Mouse (Mus musculus): ENCODE measurements at regions not wholly inside any gene's neighbourhood (a gene's known extent, or its start where the extent isn't known, plus 50 kb on each side); places are given as distances from the start of the nearest gene placed in this dataset.
A peak's percentile ranks its signal among the peaks of the same experiment; 100 is the strongest.

GRCm38 (mm10) chr1:157940331-157940758 is 415.8 kb downstream of the Brinp2 start:
- ATAC-seq (ENCODE audit: low FRiP score): no peak
- Histone ChIP-seq H3K4me1 (replicated peaks; ENCODE audit: control insufficient read depth, insufficient read depth, low read length) (no peaks in the 10 kb centered on the region), H3K27ac (ENCODE audit: low read depth, low read length) (no peak overlapping the region), H3K27me3 (ENCODE audit: control insufficient read depth, insufficient read depth, low read length) (no peaks in the 10 kb centered on the region), H3K4me3 (ENCODE audit: low read depth, low read length) (no peak overlapping the region), H3K9me3 (ENCODE audit: control insufficient read depth, low read length) (no peaks in the 10 kb centered on the region), H3K36me3 (ENCODE audit: control insufficient read depth, insufficient read depth, low read length) (no peaks in the 10 kb centered on the region), H3K9ac (ENCODE audit: low read depth, low read length) (no peak overlapping the region), H3K4me2 (replicated peaks; ENCODE audit: low read depth, low read length) (no peak overlapping the region)
- DNase-seq (ENCODE audit: low spot score): no peak
- 42% methylated on average over 3 of the region's 3 CpGs for WGBS

GRCm38 (mm10) chr1:157957506-157957905 is 398.6 kb downstream of the Brinp2 start:
- H3K4me1 ChIP-seq (replicated peaks; ENCODE audit: control insufficient read depth, insufficient read depth, low read length): no peaks in the 10 kb centered on the region
- H3K27ac ChIP-seq (ENCODE audit: low read depth, low read length): no peak overlapping the region
- DNase-seq (ENCODE audit: low spot score) (no peak), ATAC-seq (ENCODE audit: low FRiP score) (no peak)
- H3K9ac ChIP-seq (ENCODE audit: low read depth, low read length): no peak overlapping the region
- no peaks in the 10 kb centered on the region for H3K27me3 ChIP-seq (ENCODE audit: control insufficient read depth, insufficient read depth, low read length)
- H3K4me2 ChIP-seq (replicated peaks; ENCODE audit: low read depth, low read length): no peak overlapping the region
- WGBS: 76% methylated on average over 4 of the region's 4 CpGs
- no peak overlapping the region for H3K4me3 ChIP-seq (ENCODE audit: low read depth, low read length)
- H3K36me3 ChIP-seq (ENCODE audit: control insufficient read depth, insufficient read depth, low read length): no peaks in the 10 kb centered on the region
- no peaks in the 10 kb centered on the region for H3K9me3 ChIP-seq (ENCODE audit: control insufficient read depth, low read length)

DNA sequence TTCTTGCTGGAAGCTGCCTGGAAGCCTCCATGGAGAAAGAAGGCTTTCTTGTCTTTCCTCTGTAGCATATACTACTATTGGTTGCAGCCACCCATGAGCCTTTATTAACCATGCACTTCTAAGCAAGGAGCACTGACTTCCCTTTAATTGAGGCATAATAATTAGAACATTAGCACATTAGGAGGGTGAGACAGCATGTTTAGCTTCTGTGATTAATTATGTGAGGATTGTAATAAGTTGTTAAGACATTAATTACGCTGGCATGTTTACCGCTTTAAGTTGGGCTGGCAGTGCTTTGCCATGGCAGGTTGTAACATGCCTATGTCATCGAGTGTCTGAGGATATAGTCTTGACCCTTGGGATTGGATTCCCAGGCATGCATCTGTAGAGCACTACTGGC is 391.7 kb downstream of the Brinp2 start:
- no peaks in the 10 kb centered on the region for H3K9me3 ChIP-seq (ENCODE audit: control insufficient read depth, low read length)
- no peak for ATAC-seq (ENCODE audit: low FRiP score)
- H3K36me3 ChIP-seq (ENCODE audit: control insufficient read depth, insufficient read depth, low read length): no peaks in the 10 kb centered on the region
- WGBS: 91% methylated on average over 3 of the region's 3 CpGs
- no peaks in the 10 kb centered on the region for H3K4me1 ChIP-seq (replicated peaks; ENCODE audit: control insufficient read depth, insufficient read depth, low read length)
- no peak overlapping the region for H3K27ac ChIP-seq (ENCODE audit: low read depth, low read length)
- no peaks in the 10 kb centered on the region for H3K27me3 ChIP-seq (ENCODE audit: control insufficient read depth, insufficient read depth, low read length)
- DNase-seq (ENCODE audit: low spot score): no peak
- H3K4me2 ChIP-seq (replicated peaks; ENCODE audit: low read depth, low read length): no peak overlapping the region
- H3K9ac ChIP-seq (ENCODE audit: low read depth, low read length): no peak overlapping the region
- H3K4me3 ChIP-seq (ENCODE audit: low read depth, low read length): no peak overlapping the region

- ATAC-seq (ENCODE audit: low FRiP score): peak; percentile 76
- H3K9me3 ChIP-seq (ENCODE audit: control insufficient read depth, low read length): no peaks in the 10 kb centered on the region
- DNase-seq (ENCODE audit: low spot score): peak; percentile 9
- H3K36me3 ChIP-seq (ENCODE audit: control insufficient read depth, insufficient read depth, low read length): no peaks in the 10 kb centered on the region
- H3K9ac ChIP-seq (ENCODE audit: low read depth, low read length): no peak overlapping the region
- H3K4me2 ChIP-seq (replicated peaks; ENCODE audit: low read depth, low read length): no peak overlapping the region
- no peaks in the 10 kb centered on the region for H3K27me3 ChIP-seq (ENCODE audit: control insufficient read depth, insufficient read depth, low read length)
- H3K27ac ChIP-seq (ENCODE audit: low read depth, low read length): no peak overlapping the region
- no peak overlapping the region for H3K4me3 ChIP-seq (ENCODE audit: low read depth, low read length)
- WGBS: 56% methylated on average over 6 of the region's 6 CpGs
- no peaks in the 10 kb centered on the region for H3K4me1 ChIP-seq (replicated peaks; ENCODE audit: control insufficient read depth, insufficient read depth, low read length)
Measured at GRCm38 (mm10) chr1:157969635-157970111, 386.5 kb downstream of the Brinp2 start.

- H3K27me3 ChIP-seq (ENCODE audit: control insufficient read depth, insufficient read depth, low read length): no peaks in the 10 kb centered on the region
- WGBS: 89% methylated on average over 10 of the region's 10 CpGs
- no peak for ATAC-seq (ENCODE audit: low FRiP score)
- DNase-seq (ENCODE audit: low spot score): no peak
- H3K36me3 ChIP-seq (ENCODE audit: control insufficient read depth, insufficient read depth, low read length): no peaks in the 10 kb centered on the region
- no peak overlapping the region for H3K4me2 ChIP-seq (replicated peaks; ENCODE audit: low read depth, low read length)
- no peak overlapping the region for H3K27ac ChIP-seq (ENCODE audit: low read depth, low read length)
- H3K9me3 ChIP-seq (ENCODE audit: control insufficient read depth, low read length): no peaks in the 10 kb centered on the region
- H3K4me1 ChIP-seq (replicated peaks; ENCODE audit: control insufficient read depth, insufficient read depth, low read length): no peaks in the 10 kb centered on the region
- no peak overlapping the region for H3K4me3 ChIP-seq (ENCODE audit: low read depth, low read length)
- H3K9ac ChIP-seq (ENCODE audit: low read depth, low read length): no peak overlapping the region
Measured at GRCm38 (mm10) chr1:157973373-157974232, 382.5 kb downstream of the Brinp2 start.

- H3K27ac ChIP-seq (ENCODE audit: low read depth, low read length): no peak overlapping the region
- H3K36me3 ChIP-seq (ENCODE audit: control insufficient read depth, insufficient read depth, low read length): no peaks in the 10 kb centered on the region
- WGBS: 84% methylated on average over 4 of the region's 4 CpGs
- no peaks in the 10 kb centered on the region for H3K9me3 ChIP-seq (ENCODE audit: control insufficient read depth, low read length)
- no peaks in the 10 kb centered on the region for H3K27me3 ChIP-seq (ENCODE audit: control insufficient read depth, insufficient read depth, low read length)
- ATAC-seq (ENCODE audit: low FRiP score): no peak
- no peak overlapping the region for H3K4me3 ChIP-seq (ENCODE audit: low read depth, low read length)
- no peak for DNase-seq (ENCODE audit: low spot score)
- no peaks in the 10 kb centered on the region for H3K4me1 ChIP-seq (replicated peaks; ENCODE audit: control insufficient read depth, insufficient read depth, low read length)
- no peak overlapping the region for H3K9ac ChIP-seq (ENCODE audit: low read depth, low read length)
- H3K4me2 ChIP-seq (replicated peaks; ENCODE audit: low read depth, low read length): no peak overlapping the region
Measured at GRCm38 (mm10) chr1:157974656-157975055, 381.5 kb downstream of the Brinp2 start.

- no peak for ATAC-seq (ENCODE audit: low FRiP score)
- Histone ChIP-seq H3K27ac (ENCODE audit: low read depth, low read length) (no peak overlapping the region), H3K4me3 (ENCODE audit: low read depth, low read length) (no peak overlapping the region), H3K27me3 (ENCODE audit: control insufficient read depth, insufficient read depth, low read length) (no peaks in the 10 kb centered on the region), H3K9ac (ENCODE audit: low read depth, low read length) (no peak overlapping the region), H3K9me3 (ENCODE audit: control insufficient read depth, low read length) (no peaks in the 10 kb centered on the region), H3K4me1 (replicated peaks; ENCODE audit: control insufficient read depth, insufficient read depth, low read length) (no peaks in the 10 kb centered on the region), H3K4me2 (replicated peaks; ENCODE audit: low read depth, low read length) (no peak overlapping the region), H3K36me3 (ENCODE audit: control insufficient read depth, insufficient read depth, low read length) (no peaks in the 10 kb centered on the region)
- 39% methylated on average over 7 of the region's 7 CpGs for WGBS
- DNase-seq (ENCODE audit: low spot score): peak; percentile 54
Measured at GRCm38 (mm10) chr1:158019161-158019560, 337.0 kb downstream of the Brinp2 start.

DNA sequence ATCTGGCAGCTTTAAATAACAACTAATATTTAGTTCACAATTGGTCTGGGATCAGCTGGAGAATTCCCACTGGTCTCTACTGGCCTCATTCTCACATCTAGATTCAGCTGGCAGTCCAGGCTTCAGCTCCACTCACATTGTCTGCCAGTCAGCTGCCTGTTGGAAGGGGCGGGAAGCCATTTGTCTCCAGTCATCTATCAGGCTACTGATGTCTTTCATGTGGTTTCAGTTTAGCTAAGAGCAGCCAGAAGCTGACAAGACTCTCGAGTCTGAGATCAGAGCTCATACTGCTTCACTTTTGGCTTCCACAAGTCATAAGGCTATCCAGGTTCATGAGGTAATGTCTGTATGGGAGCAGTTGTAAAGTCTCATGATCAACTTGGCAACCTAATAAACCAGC is 316.4 kb downstream of the Brinp2 start:
- Histone ChIP-seq H3K4me3 (ENCODE audit: low read depth, low read length) (no peak overlapping the region), H3K27ac (ENCODE audit: low read depth, low read length) (no peak overlapping the region), H3K4me2 (replicated peaks; ENCODE audit: low read depth, low read length) (no peak overlapping the region), H3K9me3 (ENCODE audit: control insufficient read depth, low read length) (no peaks in the 10 kb centered on the region), H3K9ac (ENCODE audit: low read depth, low read length) (no peak overlapping the region), H3K36me3 (ENCODE audit: control insufficient read depth, insufficient read depth, low read length) (no peaks in the 10 kb centered on the region), H3K27me3 (ENCODE audit: control insufficient read depth, insufficient read depth, low read length) (no peaks in the 10 kb centered on the region), H3K4me1 (replicated peaks; ENCODE audit: control insufficient read depth, insufficient read depth, low read length) (no peaks in the 10 kb centered on the region)
- ATAC-seq (ENCODE audit: low FRiP score) (no peak), DNase-seq (ENCODE audit: low spot score) (peak; percentile 8)
- WGBS: 42% methylated on average over 2 of the region's 2 CpGs

DNA sequence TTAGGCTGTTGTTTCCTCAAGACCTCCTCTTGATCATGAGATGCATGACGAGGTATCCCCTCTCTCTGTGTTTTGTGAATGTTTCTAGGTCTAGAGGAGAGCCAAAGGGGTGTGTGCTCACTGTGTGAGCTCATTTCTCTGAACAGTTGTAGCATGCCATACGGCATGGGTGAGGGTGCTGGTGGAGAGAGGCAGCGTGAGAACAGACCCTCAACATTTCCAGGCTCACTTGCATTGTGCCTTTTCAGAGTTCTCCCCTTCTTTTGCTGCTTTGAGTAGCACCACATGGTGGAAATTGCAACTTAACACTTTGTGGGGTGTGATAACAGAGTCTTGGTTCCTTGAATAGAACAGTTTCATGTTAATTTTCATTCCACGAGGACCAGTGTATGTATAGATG is 315.8 kb downstream of the Brinp2 start:
- Histone ChIP-seq H3K4me3 (ENCODE audit: low read depth, low read length) (no peak overlapping the region), H3K4me1 (replicated peaks; ENCODE audit: control insufficient read depth, insufficient read depth, low read length) (no peaks in the 10 kb centered on the region), H3K27me3 (ENCODE audit: control insufficient read depth, insufficient read depth, low read length) (no peaks in the 10 kb centered on the region), H3K9ac (ENCODE audit: low read depth, low read length) (no peak overlapping the region), H3K9me3 (ENCODE audit: control insufficient read depth, low read length) (no peaks in the 10 kb centered on the region), H3K36me3 (ENCODE audit: control insufficient read depth, insufficient read depth, low read length) (no peaks in the 10 kb centered on the region), H3K4me2 (replicated peaks; ENCODE audit: low read depth, low read length) (no peak overlapping the region), H3K27ac (ENCODE audit: low read depth, low read length) (no peak overlapping the region)
- ATAC-seq (ENCODE audit: low FRiP score) (no peak; the same call in 1 of the 2 replicates), DNase-seq (ENCODE audit: low spot score) (no peak)
- WGBS: 85% methylated on average over 4 of the region's 4 CpGs
